Mouse (Mus musculus) ES-Bruce4 (cell line): ENCODE data around the gene Nxf1.

ENCODE experiments used
- CTCF ChIP-seq: IDR thresholded peaks from one replicate; pipeline ENCODE4 v1.8.1; 2011; ENCODE audit warnings: low read depth, low read length
- POLR2A ChIP-seq: IDR thresholded peaks from one replicate; pipeline ENCODE4 v1.8.1; 2011; ENCODE audit warnings: low read length; ENCODE audit not compliant: insufficient read depth

DNA sequence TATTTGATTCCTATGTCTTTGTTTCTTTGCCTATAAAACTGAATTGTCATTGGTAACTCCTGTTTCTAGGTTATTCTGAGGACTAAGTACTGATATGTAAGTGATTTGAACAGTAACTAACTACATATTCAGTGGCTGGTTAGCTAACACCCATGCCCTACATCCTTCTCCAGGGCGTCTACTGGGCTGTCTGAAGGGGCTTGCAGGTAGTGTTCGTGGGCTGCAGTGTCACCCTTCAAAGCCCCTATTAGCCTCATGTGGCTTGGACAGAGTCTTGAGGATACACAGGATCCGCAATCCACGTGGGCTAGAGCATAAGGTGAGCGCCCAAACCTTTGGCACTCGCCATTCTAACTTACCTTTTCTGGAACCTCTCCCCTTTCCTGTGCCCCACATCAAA is 17.2 kb upstream of the Nxf1 start:
- TF ChIP-seq CTCF, result no peak
- no peak for TF ChIP-seq POLR2A
